Mouse (Mus musculus) left cerebral cortex, postnatal 36 days (tissue): ENCODE measurements at regions not wholly inside any gene's neighbourhood (a gene's known extent, or its start where the extent isn't known, plus 50 kb on each side); places are given as distances from the start of the nearest gene placed in this dataset.
A peak's percentile ranks its signal among the peaks of the same experiment; 100 is the strongest.
"Not testable (repeated sequence)": the region's sequence is repeated elsewhere in the genome, so short reads cannot be mapped to it uniquely, and the experiment has no call there.

ENCODE experiments used
- DNase-seq, 2 experiments: peaks; one replicate each; pipeline ENCODE4 v3.0.0; 2021 to 2022; ENCODE audit warnings: low spot score in 2 of 2, mixed read lengths in 1 of 2
- intact Hi-C: fragments of 180-260 bp; cut with DNase I; formaldehyde crosslinking; loops from one replicate; pipeline ENCODE4 v1.15.1; 2025

DNA sequence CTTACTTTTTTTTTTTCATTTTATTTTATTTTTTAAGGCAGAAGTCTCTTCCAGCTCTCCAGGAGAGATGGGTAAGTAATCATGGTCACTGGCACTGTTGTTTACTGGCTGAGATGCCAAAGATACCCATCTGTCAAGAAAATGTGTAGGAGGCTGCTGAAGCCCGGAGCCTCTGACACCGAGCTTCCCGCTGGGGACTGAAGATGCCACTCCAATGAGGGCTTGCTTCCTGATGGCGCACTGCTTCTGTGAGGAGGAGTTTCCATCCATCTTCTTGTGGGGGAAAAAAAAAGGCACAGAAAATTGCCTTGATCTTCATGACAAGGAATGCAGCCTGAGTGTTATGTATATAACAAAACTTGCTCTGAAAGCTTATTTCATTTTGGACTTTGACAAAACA is 418.2 kb upstream of the Igfbp7 start:
- DNase-seq: no peak
- intact Hi-C loops: no loop called here

DNA sequence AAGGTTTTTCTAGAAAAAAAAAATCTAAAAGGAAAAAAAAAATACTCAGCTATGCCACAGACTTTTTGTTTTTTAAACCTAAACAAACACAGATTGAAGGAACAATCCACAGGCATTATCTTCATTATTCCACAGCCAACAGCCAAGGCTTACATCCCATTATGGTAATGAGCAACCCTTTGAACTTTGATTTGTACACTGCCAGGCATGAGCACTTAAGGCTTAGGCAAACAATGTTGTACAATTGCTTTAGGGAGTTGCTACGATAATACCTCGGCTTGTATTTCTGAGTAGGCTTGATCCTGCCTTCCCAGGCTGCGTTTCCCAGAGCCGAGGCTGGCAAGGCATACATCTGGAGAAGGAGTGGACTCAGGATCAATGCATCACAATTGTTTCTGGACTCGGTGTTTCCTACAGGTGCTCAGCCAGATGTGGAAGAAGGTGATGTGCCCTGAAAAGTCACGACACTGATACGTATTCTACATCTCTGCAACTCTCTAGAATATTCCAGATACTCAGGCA is 409.0 kb upstream of the Igfbp7 start:
- intact Hi-C loops: no loop called here
- DNase-seq: no peak

DNA sequence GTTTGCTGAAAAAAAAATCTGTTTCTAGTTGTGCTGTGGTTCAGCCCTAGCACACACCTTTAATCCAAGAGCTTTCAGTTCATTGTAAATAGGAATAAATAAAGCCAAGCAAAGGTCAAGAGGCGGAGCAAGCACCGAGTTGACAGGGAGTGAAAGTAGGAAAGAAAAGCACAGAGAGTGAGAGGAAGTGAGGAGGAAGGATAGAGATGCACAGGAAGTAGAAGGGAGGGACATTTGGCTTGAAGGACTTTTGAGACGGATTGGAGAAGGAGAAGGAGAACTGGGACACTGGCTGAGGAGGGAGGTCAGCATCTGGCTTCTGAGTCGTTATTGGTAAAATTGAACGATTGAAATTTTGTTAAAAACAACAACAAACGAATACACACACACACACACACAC is 402.0 kb upstream of the Igfbp7 start:
- DNase-seq: no peak
- intact Hi-C loops: no loop called here

DNA sequence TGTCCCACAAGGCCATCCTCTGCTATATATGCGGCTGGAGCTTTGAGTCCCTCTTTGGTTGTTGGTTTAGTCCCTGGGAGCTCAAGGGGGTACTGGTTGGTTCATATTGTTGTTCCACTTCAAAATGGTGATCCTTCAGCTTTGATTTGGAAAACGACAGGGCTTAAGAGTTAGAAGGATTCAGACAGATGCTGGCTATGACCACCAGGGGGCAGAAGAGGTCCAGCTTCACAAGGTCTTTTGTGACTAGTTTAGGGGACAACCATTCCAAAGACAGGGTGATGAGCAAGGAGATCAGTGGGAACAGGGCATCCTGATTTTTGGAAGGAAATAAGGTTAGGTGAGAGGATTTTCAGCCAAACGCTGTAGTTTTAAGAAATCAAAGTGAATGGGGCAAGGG is 399.9 kb upstream of the Igfbp7 start:
- intact Hi-C loops: no loop called here
- DNase-seq: peak; percentile 55 to 69

GRCm38 (mm10) chr5:77806334-77807157 is 398.7 kb upstream of the Igfbp7 start:
- DNase-seq: no peak
- intact Hi-C loops: no loop called here

DNA sequence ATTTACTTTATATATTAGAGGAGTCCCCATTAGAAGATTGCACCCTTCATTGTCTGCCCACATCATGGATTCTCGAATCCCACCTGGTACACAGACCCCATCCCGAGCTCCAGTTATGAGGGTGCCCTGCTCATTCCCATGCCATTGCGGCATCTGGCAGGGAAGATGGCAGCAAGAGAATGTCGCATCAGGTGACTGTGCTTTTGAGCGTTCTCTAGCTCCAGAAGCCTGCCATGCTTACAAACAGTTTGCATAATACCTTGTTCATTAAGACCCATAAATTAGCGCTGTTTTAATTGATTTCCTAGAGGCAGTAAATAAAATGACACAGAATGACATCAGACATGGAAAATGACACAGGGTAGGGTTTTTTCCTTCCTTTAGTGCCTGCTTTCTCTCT is 398.0 kb upstream of the Igfbp7 start:
- intact Hi-C loops: no loop called here
- no peak for DNase-seq

- DNase-seq: no peak
- intact Hi-C loops: no loop called here
Observed at GRCm38 (mm10) chr5:77805303-77805702, 397.5 kb upstream of the Igfbp7 start.

DNA sequence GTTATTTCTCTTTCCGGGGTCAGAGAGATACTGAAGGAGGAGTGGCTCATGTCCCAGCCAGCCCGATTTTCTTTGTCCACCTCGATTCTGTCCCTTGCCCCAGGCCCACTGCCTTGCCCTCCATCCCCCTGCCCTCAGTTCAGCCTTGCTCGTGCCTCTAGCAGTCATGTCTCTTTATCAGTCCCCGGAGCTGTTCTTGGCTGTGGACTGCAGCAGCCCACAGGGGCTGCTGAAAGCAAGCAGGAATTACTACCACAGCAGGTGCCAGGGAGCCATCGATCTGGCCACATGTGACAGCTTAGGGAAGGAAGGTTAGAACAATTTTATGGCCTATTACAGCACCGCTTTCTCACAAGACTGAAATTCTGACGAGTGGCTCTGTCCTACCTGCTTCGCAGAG is 396.3 kb upstream of the Igfbp7 start:
- intact Hi-C loops: loop anchor here (5.0 kb wide), 1 partner anchor 342 kb away; no protein-coding TSS in a partner anchor
- no peak for DNase-seq

DNA sequence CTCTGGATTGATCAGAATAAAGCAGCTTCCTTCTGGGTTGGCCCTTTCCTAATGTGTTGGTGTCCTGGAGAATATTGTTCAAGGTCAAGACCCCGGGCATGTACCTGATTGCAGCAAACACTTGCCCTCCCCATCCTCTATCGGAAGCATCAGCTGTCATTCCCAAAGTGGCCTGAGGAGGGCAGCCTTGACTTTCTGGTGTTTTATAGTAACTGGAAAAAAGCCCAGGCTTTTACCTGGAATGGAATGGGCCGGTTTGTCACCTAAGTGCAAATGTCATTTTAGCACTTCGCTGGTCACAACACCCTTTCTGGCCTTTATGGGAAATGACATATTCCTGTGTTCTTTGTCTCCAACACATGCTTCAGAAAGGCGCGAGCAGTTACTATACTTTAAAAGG is 395.7 kb upstream of the Igfbp7 start:
- peak; percentile 53 to 64 for DNase-seq
- intact Hi-C loops: loop anchor here (5.0 kb wide), 1 partner anchor 341 kb away; no protein-coding TSS in a partner anchor

- no peak for DNase-seq
- intact Hi-C loops: no loop called here
Observed at GRCm38 (mm10) chr5:77796960-77797359, 389.1 kb upstream of the Igfbp7 start.

DNA sequence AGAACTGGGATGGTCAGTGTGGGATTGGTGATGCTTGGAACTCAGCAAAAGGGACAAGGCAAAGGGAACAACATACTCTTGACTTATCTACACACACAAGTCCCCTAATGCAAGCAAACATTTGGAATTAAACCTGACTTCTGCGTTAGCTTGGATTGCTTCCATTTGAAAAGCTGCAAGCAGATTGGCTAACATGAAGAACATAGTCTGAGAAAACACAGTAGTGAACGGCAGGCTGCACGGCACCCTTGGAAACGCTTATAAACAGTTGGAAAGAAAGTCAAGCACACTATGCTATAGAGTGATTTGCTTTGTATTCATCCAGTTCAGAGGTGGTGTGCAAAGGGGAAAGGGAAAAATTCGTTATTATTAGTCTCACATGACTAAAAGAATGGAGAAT is 387.9 kb upstream of the Igfbp7 start:
- DNase-seq: no peak
- intact Hi-C loops: no loop called here

DNA sequence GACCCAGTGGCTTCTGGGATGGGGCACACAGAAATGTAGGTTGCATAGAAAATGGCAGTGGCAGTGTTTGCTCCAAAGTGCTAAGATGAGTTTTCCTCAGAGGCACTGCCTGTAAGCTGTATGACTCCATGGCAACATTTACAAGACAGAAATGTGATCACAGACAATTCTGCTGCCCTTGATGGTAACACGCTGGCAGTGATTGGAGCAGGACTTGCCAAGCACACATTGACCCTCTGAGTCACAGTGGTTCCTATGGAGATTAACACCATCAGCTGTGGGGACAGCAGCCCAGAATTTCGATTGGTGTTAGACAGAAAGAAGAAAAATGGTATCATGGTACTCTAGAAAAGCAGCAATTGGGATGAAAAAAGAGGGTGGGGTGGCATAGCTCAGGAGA is 376.1 kb upstream of the Igfbp7 start:
- intact Hi-C loops: no loop called here
- no peak for DNase-seq

DNA sequence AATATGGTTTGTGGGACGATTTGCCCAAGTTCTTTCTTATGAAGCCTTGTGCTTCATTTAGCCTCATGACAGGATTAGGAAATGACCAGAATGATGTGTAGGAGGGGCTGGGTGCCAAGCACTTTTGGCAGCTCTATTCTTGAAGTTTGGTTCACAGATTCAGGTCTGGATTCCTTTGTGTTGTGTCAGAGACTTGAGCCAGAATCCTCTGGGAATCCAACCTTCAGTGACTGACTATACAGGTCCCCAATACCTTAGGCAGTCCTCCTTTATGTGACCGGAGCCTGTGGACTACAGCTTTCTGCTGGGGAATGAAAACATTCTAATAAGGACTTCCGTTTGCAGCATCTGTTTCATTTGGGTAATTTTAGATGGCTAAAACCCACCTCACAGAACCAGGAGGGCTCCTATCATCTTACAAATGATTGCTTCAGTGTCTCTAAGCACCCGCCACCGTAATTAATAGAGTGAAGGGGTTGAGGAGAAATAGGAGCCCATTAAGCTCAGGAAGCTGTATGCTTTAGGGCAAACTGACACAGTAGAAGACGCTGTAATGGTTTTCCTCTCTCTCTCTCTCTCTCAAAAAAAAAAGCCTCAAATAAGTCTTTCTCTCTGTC is 354.7 kb upstream of the Igfbp7 start:
- intact Hi-C loops: no loop called here
- DNase-seq: no peak

DNA sequence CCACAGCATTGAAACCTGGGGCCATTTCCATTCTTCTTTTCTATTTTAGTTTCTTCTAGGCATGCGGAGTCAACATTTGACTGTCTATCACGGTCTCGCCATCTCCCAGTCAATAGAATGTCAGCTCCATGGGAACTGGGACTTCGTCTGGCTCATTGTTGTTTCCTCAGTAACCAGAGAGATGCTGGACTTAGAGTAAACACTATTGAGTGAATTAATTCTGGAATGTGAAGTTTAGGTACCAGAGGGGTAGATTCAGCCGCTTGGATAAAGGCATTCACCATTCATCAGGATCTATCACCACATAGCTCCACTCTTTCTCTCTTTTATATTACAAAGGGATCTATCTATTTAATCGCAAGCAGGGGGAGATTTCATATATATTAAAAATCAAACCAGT is 354.2 kb upstream of the Igfbp7 start:
- no peak for DNase-seq
- intact Hi-C loops: no loop called here

GRCm38 (mm10) chr5:77748933-77749332 is 341.1 kb upstream of the Igfbp7 start:
- DNase-seq: no peak
- intact Hi-C loops: no loop called here

DNA sequence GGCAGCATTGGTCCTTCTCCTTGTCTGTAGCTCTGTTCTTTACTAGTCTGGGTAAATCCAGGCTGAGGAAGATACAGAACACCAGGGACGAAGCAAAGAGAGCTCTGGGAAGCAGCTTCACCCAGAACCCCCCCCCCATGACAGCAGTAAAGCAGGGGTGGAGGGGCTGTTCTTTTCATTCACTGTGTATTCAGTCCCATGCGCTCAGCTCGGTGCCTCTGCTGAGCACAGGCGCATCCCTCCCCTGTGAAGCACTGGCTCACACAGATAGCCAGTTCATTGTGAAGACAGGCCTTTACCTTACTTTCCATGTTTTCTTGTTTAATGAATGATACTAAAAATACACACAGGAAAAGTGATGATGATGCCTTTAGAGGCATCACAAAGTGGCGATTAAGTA is 338.8 kb upstream of the Igfbp7 start:
- DNase-seq: no peak
- intact Hi-C loops: no loop called here

DNA sequence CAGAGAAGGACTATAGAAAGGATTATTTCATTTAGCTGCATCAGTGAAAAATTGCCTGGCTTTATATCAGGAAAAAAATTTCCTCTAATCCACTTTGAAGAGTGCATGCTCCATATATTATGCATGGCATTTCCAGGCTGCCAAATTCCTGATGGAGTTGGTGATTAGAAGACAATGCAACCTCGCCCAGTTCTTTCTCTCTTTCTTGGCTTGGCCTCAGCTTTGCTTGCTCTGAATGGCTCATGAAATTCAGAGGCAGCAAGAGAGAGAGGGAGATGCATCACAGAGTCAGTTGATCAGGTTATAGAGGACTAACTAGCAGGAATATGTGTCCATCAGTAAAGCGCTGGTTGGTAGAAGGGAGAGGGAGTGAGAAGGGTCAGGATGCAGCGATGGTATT is 335.6 kb upstream of the Igfbp7 start:
- no peak for DNase-seq
- intact Hi-C loops: no loop called here

GRCm38 (mm10) chr5:77730286-77730685 is 322.4 kb upstream of the Igfbp7 start:
- DNase-seq, intact Hi-C loops: not testable (repeated sequence)

- intact Hi-C loops: no loop called here
Observed at GRCm38 (mm10) chr5:77681592-77681991, 273.8 kb upstream of the Igfbp7 start.

GRCm38 (mm10) chr5:77672073-77672924 is 264.5 kb upstream of the Igfbp7 start:
- intact Hi-C loops: no loop called here

More at GRCm38 (mm10) chr5:77681592-77681991, 273.8 kb upstream of the Igfbp7 start:
- no peak for DNase-seq

More at GRCm38 (mm10) chr5:77672073-77672924, 264.5 kb upstream of the Igfbp7 start:
- DNase-seq: no peak
